13 mouse cellular contexts compared by ENCODE assay signal in the genomic region with DNA sequence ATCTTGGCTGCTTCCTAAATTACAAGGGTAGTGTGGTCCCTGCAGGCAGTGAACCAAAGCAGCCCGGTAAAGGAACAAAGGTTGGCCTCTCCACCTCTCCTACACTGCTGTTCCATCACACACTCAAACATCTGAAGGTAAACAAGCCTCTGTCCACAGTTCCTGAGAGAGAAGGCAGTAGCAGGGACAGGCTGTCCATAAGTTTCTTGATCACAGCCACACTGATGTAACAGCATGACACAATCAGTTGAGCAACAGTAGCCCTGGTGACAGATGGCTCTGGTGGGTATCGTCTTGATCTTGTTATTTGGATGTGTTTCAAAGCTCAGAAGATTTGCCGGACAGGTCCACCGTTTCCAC. TPM values are rescaled to one million over a fixed set of nuclear protein-coding genes. Genes with fewer than 3 reads are reported as not detected.
DNase-seq lines count a peak whose midpoint lies in the region; ATAC-seq lines count a peak whose summit lies in the region.
"Had no signal": no experiment of that assay in that cellular context is flagged by ENCODE, and none has a peak within 500 bp of the region (broad histone marks: within the 10 kb centered on the region; RNA-seq: fewer than 3 reads in every experiment).

No protein-coding gene starts in this region.

- peak overlapping the region; percentile 46 for H3K4me2 ChIP-seq in liver, embryonic 15.5 days
- H3K4me2 ChIP-seq in midbrain, embryonic 11.5 days: no peak overlapping the region
- H3K4me2 ChIP-seq in hindbrain, embryonic 16.5 days (ENCODE audit: low read length): no peak overlapping the region
- H3K4me2 ChIP-seq: heart, embryonic 13.5 days had no signal

- peak overlapping the region; percentile 90 for H3K27ac ChIP-seq in liver, embryonic 15.5 days (replicated peaks)
- H3K27ac ChIP-seq in midbrain, embryonic 11.5 days (ENCODE audit: low read depth, low read length): no peak overlapping the region
- no peak overlapping the region for H3K27ac ChIP-seq in hindbrain, embryonic 16.5 days (ENCODE audit: low read depth, low read length)
- H3K27ac ChIP-seq: heart, embryonic 13.5 days had no signal

- H3K9ac ChIP-seq in liver, embryonic 15.5 days: 0 out of 2 replicates have a peak overlapping the region, but pooled peaks have one; percentile 27
- no peak overlapping the region for H3K9ac ChIP-seq in midbrain, embryonic 11.5 days (ENCODE audit: low read length)
- no peak overlapping the region for H3K9ac ChIP-seq in hindbrain, embryonic 16.5 days (ENCODE audit: low read depth, low read length)
- H3K9ac ChIP-seq: forebrain, postnatal 0 days; heart, embryonic 13.5 days had no signal

- H3K9me3 ChIP-seq in liver, embryonic 15.5 days (replicated peaks): no peaks in the 10 kb centered on the region
- H3K9me3 ChIP-seq in midbrain, embryonic 11.5 days (ENCODE audit: control insufficient read depth, low read length): no peaks in the 10 kb centered on the region; the same call in 1 of the 2 replicates
- H3K9me3 ChIP-seq in hindbrain, embryonic 16.5 days (ENCODE audit: control insufficient read depth, low read length): no peaks in the 10 kb centered on the region

- ATAC-seq in liver, embryonic 15.5 days (ENCODE audit: insufficient read depth): peak; percentile 82
- ATAC-seq in midbrain, embryonic 11.5 days (ENCODE audit: low FRiP score): no peak
- no peak for ATAC-seq in hindbrain, embryonic 16.5 days
- ATAC-seq: forebrain, postnatal 0 days had no signal

- H3K36me3 ChIP-seq in liver, embryonic 15.5 days (replicated peaks): no peaks in the 10 kb centered on the region
- H3K36me3 ChIP-seq in midbrain, embryonic 11.5 days (ENCODE audit: control insufficient read depth, insufficient read depth, low read length): no peaks in the 10 kb centered on the region
- no peaks in the 10 kb centered on the region for H3K36me3 ChIP-seq in hindbrain, embryonic 16.5 days (ENCODE audit: control insufficient read depth, insufficient read depth, low read length)
- H3K36me3 ChIP-seq: heart, embryonic 13.5 days had no signal

- H3K4me3 ChIP-seq in liver, embryonic 15.5 days (replicated peaks): no peak overlapping the region
- H3K4me3 ChIP-seq in midbrain, embryonic 11.5 days (ENCODE audit: low read depth, low read length): no peak overlapping the region
- H3K4me3 ChIP-seq in hindbrain, embryonic 16.5 days (ENCODE audit: low read length): no peak overlapping the region
- H3K4me3 ChIP-seq: heart, embryonic 13.5 days had no signal

- peak; percentile 81 for DNase-seq in kidney, adult 11 months
- DNase-seq in kidney, postnatal 4 days: no peak
- DNase-seq in adipocyte (ENCODE audit: low spot score): peak; percentile 25
- DNase-seq in kidney, adult 9 months: peak; percentile 86
- DNase-seq in midbrain, embryonic 11.5 days (ENCODE audit: low spot score, missing footprints): no peak
- no peak for DNase-seq in frontal cortex, postnatal 36 days (ENCODE audit: low spot score in 2 of 2)
- DNase-seq: forebrain, postnatal 0 days had no signal

- H3K27me3 ChIP-seq in liver, embryonic 15.5 days: no peaks in the 10 kb centered on the region
- no peaks in the 10 kb centered on the region for H3K27me3 ChIP-seq in midbrain, embryonic 11.5 days (ENCODE audit: control insufficient read depth, insufficient read depth, low read length)
- no peaks in the 10 kb centered on the region for H3K27me3 ChIP-seq in hindbrain, embryonic 16.5 days (replicated peaks; ENCODE audit: control insufficient read depth, insufficient read depth, low read length)
- H3K27me3 ChIP-seq: CH12.LX; heart, embryonic 13.5 days had no signal

- H3K4me1 ChIP-seq in liver, embryonic 15.5 days (replicated peaks): peaks cover 46% of the 10 kb centered on the region
- H3K4me1 ChIP-seq in midbrain, embryonic 11.5 days (ENCODE audit: control insufficient read depth, insufficient read depth, low read length): no peaks in the 10 kb centered on the region
- no peaks in the 10 kb centered on the region for H3K4me1 ChIP-seq in hindbrain, embryonic 16.5 days (ENCODE audit: control insufficient read depth, insufficient read depth, low read depth, low read length)
- H3K4me1 ChIP-seq: heart, embryonic 13.5 days had no signal

- whole genome bisulfite sequencing in liver, embryonic 15.5 days (ENCODE audit: insufficient replicate concordance): 14% methylated on average over 4 of the region's 4 CpGs
- WGBS in midbrain, embryonic 11.5 days: 83% methylated on average over 4 of the region's 4 CpGs
- 76% methylated on average over 4 of the region's 4 CpGs for WGBS in hindbrain, embryonic 16.5 days

RNA-seq across cellular contexts. Expression of gene Wdr66, which starts 28.9 kb away (rescaled TPM):
- polyA plus RNA-seq in liver, embryonic 15.5 days (2015; fragmentation: Nextera tagmentation; extraction: Ambion mirVana): 0.14 TPM in 1 of 2 replicates, not detected in the other
- polyA plus RNA-seq in midbrain, embryonic 11.5 days (2014; fragmentation: Nextera tagmentation; extraction: Ambion mirVana): 4.7 and 5.5 TPM in 2 replicates
- polyA plus RNA-seq in hindbrain, embryonic 16.5 days (2015; fragmentation: Nextera tagmentation; extraction: Ambion mirVana): 1.1 and 1.4 TPM in 2 replicates

RNA-seq across cellular contexts. Expression of gene Hpd, which starts 40.5 kb away (rescaled TPM):
- 61.7 and 87.5 TPM in 2 replicates for polyA plus RNA-seq in liver, embryonic 15.5 days (2015; fragmentation: Nextera tagmentation; extraction: Ambion mirVana)
- polyA plus RNA-seq in midbrain, embryonic 11.5 days (2014; fragmentation: Nextera tagmentation; extraction: Ambion mirVana): not detected in 2 replicates
- not detected in 2 replicates for polyA plus RNA-seq in hindbrain, embryonic 16.5 days (2015; fragmentation: Nextera tagmentation; extraction: Ambion mirVana)
- polyA plus RNA-seq: embryonic facial prominence, embryonic 14.5 days; forebrain, postnatal 0 days; hindbrain, embryonic 11.5 days had no signal

RNA-seq across cellular contexts. Expression of gene Psmd9, which starts 53.8 kb away (rescaled TPM):
- polyA plus RNA-seq in liver, embryonic 15.5 days (2015; fragmentation: Nextera tagmentation; extraction: Ambion mirVana): 70.1 and 77.2 TPM in 2 replicates
- 59.6 and 60.7 TPM in 2 replicates for polyA plus RNA-seq in midbrain, embryonic 11.5 days (2014; fragmentation: Nextera tagmentation; extraction: Ambion mirVana)
- polyA plus RNA-seq in hindbrain, embryonic 16.5 days (2015; fragmentation: Nextera tagmentation; extraction: Ambion mirVana): 77.2 and 89.4 TPM in 2 replicates

Comparison
In these comparisons a context has a peak if more than half of its experiments do, and no peak if none do; other contexts are left out.
1. DNase-seq: peak in kidney, adult 11 months (single experiment), adipocyte (single experiment) and kidney, adult 9 months (single experiment); none in kidney, postnatal 4 days (0 of 2), midbrain, embryonic 11.5 days (single experiment) and frontal cortex, postnatal 36 days (0 of 2).
2. RNA of gene Hpd, which starts 40.5 kb away (polyA plus RNA-seq): 61.7 to 87.5 TPM in liver, embryonic 15.5 days; not detected in midbrain, embryonic 11.5 days and not detected in hindbrain, embryonic 16.5 days; every median in the first group is over 10 times any median in the second.